Mouse (Mus musculus): ENCODE results near the gene Pcbp3.

Gene Pcbp3

DNA sequence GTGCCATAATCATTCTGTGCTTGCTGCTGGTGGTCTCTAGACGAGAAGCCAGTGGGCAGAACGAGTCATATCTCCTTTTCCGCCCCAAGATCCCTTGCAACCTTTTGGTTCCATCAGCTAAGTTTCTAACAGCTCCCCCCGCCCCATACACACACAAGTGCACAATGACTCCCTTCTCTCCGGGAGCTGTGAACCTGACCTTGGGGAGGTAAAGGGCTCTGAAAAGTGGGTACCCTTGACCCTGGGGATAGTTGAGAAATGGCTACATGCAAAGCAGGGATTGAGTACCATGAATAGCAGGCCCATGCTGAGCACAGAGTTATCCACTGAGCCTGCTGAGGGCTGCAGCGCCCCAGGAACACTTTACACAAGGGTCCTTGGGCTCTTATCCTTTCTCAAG is 229.3 kb downstream of the Pcbp3 start:
- DNase-seq (ENCODE audit: low spot score in 2 of 2), result peak in 1 of 2 experiments; percentile 2

DNA sequence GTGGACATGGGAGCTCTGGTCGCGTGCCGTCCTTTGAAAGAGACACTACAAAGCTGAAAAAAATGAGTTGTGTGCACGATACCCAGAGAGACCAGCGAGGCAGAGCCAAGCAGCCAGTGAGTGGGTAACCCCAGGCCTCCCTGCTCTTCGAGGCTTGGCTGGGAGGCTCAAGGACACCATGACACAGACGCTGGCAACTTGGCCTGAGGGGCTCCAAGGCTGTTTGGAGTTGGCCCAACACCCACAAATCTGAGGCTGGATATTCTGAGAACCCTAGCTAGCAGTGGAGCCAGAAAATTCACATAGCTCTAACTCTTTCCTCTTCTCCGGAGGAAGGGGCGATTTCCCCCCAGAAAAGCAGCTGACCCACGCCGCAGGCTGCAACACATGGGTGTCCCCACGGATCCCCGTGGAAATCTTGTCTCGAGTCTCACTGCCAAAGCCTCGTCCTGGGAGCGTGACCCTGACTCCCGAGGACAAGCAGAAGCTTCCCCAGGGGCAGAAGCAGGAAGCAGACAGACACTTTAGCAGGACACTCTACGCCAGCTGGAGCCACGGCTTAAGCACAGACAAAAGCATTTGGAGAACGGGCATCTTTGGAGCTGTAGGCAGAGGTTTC is 230.0 kb downstream of the Pcbp3 start:
- DNase-seq (ENCODE audit: low spot score in 2 of 2), result peak in 1 of 2 experiments; percentile 5

DNA sequence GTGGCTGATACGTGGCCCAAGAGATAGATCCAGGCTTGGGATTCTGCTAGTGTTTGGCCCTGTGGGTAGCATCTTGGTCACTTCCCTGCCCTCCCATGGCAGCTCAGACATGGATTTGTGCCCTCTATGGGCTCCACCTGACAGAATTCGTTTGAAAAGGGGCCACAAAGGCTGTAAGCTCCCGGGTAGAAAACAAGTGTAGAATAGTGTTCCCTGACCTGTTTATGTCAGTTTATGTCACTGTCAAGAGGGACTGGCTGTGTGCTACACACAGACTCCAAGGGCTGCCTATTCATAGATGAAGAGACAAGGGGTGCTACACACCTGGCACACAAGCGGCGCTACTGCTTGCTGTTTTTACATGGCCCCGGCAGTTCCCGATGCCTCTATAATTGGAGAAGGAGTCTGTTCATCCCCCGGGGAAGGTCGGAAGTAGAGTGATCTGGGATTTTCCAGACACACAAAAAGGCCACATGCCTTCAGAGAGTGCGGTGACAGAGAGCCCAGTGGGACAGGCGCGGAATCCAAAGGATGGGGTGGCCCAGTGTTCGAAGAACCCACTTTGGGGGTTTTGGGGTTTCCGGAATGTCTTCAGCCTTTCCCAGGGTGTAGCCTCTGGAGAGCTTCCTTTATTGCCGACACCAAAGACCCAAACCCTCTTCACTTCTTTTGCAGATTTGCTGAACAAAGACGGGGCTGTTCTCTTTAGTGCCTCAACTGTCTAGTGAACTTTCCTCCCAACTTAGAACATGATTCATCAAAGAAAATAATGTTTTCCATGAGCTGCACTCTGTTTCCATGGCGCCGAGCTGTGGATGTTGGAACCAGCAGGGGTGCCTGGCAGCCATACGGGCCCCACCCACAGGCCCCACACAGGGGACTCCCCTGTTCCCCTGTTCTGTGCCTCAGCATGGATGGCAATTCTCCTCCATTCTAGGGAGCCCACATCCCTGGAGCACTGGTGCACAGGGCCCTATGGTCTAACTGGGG is 231.8 kb downstream of the Pcbp3 start:
- peak; percentile 48 to 55 for DNase-seq (ENCODE audit: low spot score in 2 of 2)

DNA sequence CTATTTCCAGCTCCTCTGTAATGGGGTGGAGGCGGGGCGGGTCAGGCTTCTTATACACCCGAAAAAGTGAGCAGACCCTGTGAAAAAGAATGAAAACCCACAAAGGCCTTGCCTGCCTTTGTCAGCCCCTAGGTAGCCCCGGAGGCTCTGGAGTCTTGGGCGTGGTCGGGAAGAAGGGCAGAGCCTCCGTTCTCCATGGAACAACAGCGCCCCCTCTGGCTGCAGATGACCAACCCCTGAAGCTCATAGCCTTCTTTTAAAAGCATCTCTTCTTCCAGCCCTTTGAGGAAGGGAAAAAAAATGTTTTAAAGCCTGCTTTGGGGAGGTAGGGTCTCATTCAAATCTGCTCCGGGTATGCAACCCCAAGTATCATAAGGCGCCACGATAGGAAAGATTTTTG is 233.3 kb downstream of the Pcbp3 start:
- DNase-seq (ENCODE audit: low spot score in 2 of 2), result peak in 1 of 2 experiments; percentile 54

DNA sequence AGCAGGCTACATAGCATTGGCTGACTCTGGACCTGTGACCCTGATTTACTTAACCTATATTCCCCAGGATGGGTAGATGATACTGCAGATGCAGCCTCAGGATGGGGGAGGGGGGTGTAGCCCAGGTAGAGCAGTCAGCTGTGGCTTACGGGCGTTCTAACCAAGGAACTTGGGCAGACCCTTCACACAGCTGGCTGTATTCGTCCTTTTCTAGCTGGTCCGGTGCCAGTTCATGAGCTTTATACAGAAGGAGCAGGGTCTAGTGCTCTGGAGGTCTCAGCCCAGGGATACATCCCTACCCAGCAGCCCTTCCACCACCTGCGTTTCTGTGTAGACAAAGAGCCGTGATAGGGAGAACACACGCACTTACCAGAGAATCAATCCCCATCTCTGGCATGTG is 234.4 kb downstream of the Pcbp3 start:
- DNase-seq (ENCODE audit: low spot score in 2 of 2), result peak in 1 of 2 experiments; percentile 2

DNA sequence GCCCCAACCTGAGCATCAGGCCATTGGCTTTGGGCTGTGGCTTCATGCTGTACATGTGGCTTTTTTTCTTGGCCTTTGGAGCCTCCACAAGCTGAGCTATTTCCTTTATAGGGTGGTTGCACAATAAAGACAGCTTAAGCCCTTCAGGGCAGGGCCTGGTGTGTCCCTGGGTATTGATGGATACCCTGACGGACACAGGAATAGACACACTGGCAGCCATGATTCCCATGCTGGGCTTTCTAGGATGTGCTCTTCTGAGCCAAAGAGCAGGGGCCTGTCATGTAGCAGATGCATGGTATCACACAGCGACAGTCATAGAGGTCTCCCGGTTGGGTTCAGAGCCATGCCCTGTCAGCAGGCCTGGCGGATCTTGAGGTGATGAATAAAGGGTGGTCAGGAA is 234.8 kb downstream of the Pcbp3 start:
- peak in 1 of 2 experiments; percentile 1 for DNase-seq (ENCODE audit: low spot score in 2 of 2)

DNA sequence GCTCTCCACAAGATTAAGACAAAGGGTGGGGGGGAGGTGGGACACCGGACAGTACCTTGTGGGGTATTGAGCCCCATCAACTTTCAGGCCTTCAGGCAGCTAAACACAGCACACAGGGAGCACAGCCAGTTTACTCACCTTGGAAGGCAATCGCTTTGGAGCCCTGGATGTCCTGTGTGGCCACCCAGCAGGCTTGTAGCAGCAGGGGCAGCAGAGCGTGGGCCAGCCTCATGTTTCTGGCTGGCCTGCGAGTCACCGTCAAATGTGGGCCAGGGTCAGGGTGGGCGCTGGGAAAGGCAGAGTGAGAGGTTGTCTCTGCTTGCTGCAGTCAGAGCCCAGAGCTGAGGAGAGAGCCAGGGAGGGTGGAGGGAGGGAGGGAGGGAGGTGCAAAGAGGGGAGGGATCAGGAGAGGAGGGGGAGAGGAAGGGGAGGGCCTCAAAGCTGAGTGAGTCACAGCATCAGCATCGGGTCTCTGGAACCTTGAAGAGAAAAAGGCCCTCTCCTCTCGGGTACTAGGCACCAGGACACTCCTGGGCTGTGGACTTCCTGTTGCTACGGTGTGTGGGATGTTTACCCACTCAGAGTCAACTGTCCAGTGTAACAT is 235.9 kb downstream of the Pcbp3 start, which contains the start of gene Col6a1:
Col6a1 (minus strand) TSS at position 487 of the 604 bp plus-strand sequence.
- peak in 1 of 2 experiments; percentile 4 for DNase-seq (ENCODE audit: low spot score in 2 of 2)

DNA sequence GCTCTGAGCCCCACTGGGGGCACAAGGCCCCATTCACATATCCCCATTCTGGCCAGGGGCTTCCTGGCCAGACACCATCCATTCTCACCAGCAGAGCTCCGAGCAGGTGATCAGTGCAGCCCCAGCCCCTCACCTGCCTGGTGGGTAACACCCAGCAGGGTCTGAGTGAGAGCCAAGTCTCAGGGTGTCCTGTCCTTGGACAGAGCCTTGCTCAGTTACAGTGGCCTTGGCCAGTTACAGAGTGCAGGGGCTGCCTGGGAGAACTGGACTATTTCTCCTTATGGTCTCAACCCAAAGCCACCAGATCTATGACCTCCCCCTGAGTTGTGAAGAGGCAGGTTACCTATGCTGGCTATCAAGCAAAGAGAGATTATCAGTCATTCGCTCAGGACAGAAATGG is 236.6 kb downstream of the Pcbp3 start:
- DNase-seq (ENCODE audit: low spot score in 2 of 2), result peak in 1 of 2 experiments; percentile 2

DNA sequence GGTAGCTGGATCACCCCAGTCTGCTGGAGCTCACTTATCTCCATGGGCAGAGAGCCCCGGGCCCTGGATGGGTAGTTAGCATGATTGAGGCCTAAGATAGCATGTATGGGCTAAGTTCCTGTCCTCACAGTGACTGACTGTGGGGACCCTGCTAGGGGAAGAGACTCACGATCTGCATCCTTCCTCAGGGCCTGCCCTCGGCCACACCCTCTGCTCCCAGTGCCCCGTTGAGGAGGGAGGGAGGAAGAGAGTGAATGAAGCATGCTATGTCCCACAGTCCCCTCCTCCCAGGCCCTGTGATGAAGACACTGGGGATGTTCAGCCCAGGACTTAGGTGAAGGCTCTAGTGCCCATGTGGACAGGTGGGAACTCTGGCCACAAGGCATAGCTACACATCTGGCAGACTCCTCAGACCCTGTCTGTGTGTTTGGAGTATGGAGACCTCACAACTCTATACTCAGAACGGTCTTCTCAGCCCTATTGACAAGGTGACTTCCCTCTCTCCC is 237.4 kb downstream of the Pcbp3 start:
- no peak for DNase-seq (ENCODE audit: low spot score in 2 of 2)

DNA sequence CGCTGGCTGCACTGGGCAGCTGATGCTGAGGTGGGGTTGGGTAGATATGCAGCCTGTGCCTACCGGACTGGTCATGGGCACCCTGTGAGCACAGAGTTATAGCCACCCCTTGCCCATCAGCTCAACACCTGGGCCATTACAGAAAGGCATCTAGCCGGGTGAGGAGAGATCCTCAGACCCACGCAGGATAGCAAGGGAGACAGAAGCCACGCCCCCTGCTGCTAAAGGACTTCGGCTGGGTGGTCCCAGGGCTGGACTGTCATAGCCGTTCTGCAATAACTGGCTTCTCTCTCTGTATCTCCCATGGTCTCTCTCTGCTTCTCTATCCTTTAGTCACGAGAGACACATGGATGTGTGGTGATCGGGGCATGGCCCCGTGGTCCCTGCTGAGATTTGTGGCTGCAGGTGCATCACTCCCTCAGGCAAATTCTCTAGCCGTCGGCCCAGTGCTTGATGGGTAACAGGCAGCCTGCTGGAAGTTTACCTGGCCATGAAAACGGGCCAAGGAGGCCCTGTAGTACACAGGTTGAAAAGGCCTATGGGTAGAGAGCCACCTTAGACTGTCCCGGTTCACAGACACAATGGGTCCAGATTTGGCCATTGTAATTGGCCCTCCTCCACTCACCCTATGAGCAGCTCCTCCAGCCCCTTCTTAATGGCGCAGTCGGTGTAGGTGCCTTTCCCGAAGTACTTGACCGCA is 238.8 kb downstream of the Pcbp3 start:
- no peak for DNase-seq (ENCODE audit: low spot score in 2 of 2)

DNA sequence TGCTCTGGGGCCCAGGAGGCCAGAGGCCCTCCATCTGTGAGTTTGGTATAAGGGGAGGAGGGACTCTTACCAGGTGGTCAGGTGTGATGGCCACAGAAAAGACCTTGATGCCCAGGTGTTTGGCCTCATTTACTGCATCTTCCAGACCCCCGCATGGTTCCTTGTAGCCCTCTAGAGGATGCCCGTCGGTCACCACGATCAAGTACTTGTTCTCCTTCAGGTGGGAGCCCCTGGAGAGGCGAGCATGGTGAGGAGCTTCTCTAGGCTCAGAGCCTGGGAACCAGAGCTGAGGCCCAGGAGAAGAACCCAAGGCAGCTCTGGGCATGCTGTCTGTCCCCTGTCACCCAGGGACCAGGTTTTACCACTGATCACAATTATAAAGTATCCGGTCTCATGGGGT is 239.9 kb downstream of the Pcbp3 start:
- no peak for DNase-seq (ENCODE audit: low spot score in 2 of 2)

DNA sequence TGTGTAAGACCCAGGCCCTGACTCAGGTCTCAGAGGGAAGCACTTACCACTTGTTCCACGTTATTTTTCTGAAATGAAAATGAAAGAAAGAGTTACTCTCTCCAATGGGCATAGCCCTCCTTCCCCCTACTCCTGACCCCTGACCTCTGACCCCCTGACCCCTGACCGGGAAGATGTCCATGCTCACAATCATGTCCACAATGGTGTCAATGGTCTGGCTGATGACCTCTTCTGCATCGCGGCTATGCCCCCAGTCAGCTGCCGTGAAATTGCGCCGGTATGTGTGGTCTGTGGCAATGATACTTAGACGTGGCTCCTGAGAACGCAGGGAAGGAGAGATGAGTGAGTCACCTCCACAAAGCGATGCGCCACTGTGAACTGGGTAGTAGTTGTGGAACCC is 240.5 kb downstream of the Pcbp3 start:
- DNase-seq (ENCODE audit: low spot score in 2 of 2), result no peak

DNA sequence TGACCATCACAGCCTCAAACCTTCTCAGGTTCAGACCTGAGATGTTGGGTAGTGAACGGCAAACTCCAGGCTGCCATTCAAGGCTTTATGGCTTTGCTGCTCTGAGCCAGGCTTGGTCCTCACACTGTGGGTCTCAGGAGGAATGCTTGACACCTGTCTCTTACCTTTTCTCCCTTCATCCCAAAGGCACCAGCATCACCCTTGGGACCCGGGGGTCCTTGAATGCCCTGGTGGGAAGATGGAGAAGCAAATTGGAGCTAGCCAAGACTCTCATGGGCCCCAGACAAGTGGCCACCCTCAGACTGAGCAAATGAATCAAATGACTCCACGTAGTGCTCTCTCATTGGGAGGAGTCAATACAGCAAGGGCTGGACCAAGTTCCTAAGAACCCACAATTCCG is 244.1 kb downstream of the Pcbp3 start:
- DNase-seq (ENCODE audit: low spot score in 2 of 2), result no peak

DNA sequence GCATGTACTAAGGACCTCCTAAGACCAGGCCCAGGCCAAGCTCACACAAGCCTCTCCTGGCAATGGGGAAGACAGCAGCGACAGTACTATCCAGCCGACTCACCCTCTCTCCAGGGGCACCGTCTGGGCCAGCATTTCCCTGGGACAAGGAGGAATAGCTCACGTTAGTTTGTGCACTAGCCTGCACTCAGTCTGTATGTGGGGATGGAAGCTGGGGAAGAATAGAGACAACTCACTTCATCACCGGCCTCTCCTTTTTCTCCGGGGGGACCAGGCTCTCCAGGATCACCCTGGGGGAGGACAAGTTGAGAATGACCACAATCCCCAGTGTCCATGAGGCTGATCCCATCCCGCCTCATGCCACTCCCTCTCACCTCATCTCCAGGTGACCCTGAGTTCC is 244.7 kb downstream of the Pcbp3 start:
- DNase-seq (ENCODE audit: low spot score in 2 of 2), result no peak

DNA sequence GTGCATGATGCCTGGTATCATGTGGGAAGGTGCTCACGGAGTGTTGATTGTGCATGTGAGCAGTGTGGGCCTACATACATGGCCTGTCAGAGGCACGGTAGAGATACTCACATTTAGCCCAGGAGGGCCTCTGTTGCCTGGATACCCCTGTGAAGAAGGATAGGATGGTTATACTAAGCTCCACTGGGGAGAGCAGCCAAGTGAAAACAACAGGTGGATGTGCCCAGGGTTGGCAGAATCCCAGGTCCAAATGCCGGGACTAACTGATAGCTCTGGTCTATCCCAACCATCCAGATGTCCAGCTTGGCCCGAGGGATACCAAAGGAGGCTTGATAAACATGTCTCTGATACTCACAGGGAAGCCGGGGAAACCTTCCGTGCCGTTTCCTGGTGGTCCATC is 247.4 kb downstream of the Pcbp3 start:
- peak in 1 of 2 experiments; percentile 34 for DNase-seq (ENCODE audit: low spot score in 2 of 2)

DNA sequence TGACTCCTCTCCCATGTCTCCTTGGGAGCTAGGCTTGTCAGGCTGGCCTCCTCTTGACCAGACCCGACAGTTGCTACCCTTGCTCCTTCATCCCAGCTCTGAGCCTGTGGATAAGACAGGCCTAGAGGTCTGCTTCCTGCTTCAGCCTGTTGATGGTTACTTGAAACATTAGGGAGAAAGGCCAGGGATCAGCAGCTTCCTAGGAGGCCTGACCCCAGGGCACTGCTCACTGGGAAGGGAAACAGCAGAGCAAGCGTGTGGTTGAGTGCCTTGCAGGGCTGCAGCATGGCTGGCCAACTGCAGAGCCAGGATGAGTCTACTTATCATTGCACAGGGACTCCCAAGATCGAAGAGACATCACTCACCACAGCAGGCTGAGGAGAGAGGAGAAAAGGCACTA is 249.2 kb downstream of the Pcbp3 start:
- DNase-seq (ENCODE audit: low spot score in 2 of 2), result no peak

Data from frontal cortex, postnatal 14 days (tissue).